In genomic region chr10:77008109-77008561, GRCm38 (mm10) we compare ENCODE assay signal across 8 mouse cellular contexts. TPM values are rescaled to one million over a fixed set of nuclear protein-coding genes. Genes with fewer than 3 reads are reported as not detected.
DNase-seq lines count a peak whose midpoint lies in the region; ATAC-seq and TF ChIP-seq lines count a peak whose summit lies in the region.

No protein-coding gene starts in this region.

- H3K4me3 ChIP-seq in E14TG2a.4 (replicated peaks; ENCODE audit: low read length) = peak overlapping the region; percentile 61
- no peak overlapping the region for H3K4me3 ChIP-seq in embryonic facial prominence, embryonic 10.5 days
- no peak overlapping the region for H3K4me3 ChIP-seq in intestine, postnatal 0 days (ENCODE audit: low read depth, low read length)
- H3K4me3 ChIP-seq in limb, embryonic 13.5 days = no peak overlapping the region
- no peak overlapping the region for H3K4me3 ChIP-seq in heart, embryonic 11.5 days (ENCODE audit: low read depth, low read length)

- H3K27ac ChIP-seq in embryonic facial prominence, embryonic 10.5 days (replicated peaks) = peak overlapping the region; percentile 80
- H3K27ac ChIP-seq in intestine, postnatal 0 days (ENCODE audit: low read depth, low read length) = no peak overlapping the region
- H3K27ac ChIP-seq in limb, embryonic 13.5 days = peak overlapping the region; percentile 74
- no peak overlapping the region for H3K27ac ChIP-seq in heart, embryonic 11.5 days (ENCODE audit: low read depth, low read length)

- 0 out of 2 replicates have a peak, but pooled peaks have one; percentile 18 for ATAC-seq in intestine, postnatal 0 days
- peak; percentile 57 for ATAC-seq in limb, embryonic 13.5 days (ENCODE audit: low FRiP score, low read depth)
- ATAC-seq in heart, embryonic 11.5 days (replicated peaks; ENCODE audit: insufficient number of reproducible peaks, low FRiP score, low TSS enrichment) = no peak

- H3K9me3 ChIP-seq in E14TG2a.4 (ENCODE audit: low read length) = no peaks in the 10 kb centered on the region
- no peaks in the 10 kb centered on the region for H3K9me3 ChIP-seq in embryonic facial prominence, embryonic 10.5 days
- H3K9me3 ChIP-seq in intestine, postnatal 0 days (ENCODE audit: control insufficient read depth) = no peaks in the 10 kb centered on the region
- no peaks in the 10 kb centered on the region for H3K9me3 ChIP-seq in limb, embryonic 13.5 days
- H3K9me3 ChIP-seq in heart, embryonic 11.5 days (replicated peaks; ENCODE audit: control insufficient read depth, low read length) = no peaks in the 10 kb centered on the region

- no peaks in the 10 kb centered on the region for H3K27me3 ChIP-seq in E14TG2a.4 (ENCODE audit: insufficient read depth, low read length)
- no peaks in the 10 kb centered on the region for H3K27me3 ChIP-seq in embryonic facial prominence, embryonic 10.5 days (replicated peaks; ENCODE audit: low read depth, poor library complexity, severe bottlenecking)
- no peaks in the 10 kb centered on the region for H3K27me3 ChIP-seq in intestine, postnatal 0 days (replicated peaks; ENCODE audit: control insufficient read depth, insufficient read depth, low read length)
- H3K27me3 ChIP-seq in limb, embryonic 13.5 days = no peaks in the 10 kb centered on the region
- no peaks in the 10 kb centered on the region for H3K27me3 ChIP-seq in heart, embryonic 11.5 days (ENCODE audit: control insufficient read depth, insufficient read depth, low read length)

- DNase-seq in NIH3T3 (ENCODE audit: low read depth) = peak; percentile 72
- peak; percentile 47 for DNase-seq in embryonic facial prominence, embryonic 10.5 days (ENCODE audit: low spot score)
- peak; percentile 38 for DNase-seq in right cerebral cortex, postnatal 4 days
- no peak for DNase-seq in natural killer cell, adult 2 months (ENCODE audit: low spot score in 2 of 2)

- no peak overlapping the region for H3K9ac ChIP-seq in intestine, postnatal 0 days (ENCODE audit: low read depth, low read length)
- 0 out of 2 replicates have a peak overlapping the region, but pooled peaks have one; percentile 39 for H3K9ac ChIP-seq in limb, embryonic 13.5 days
- H3K9ac ChIP-seq in heart, embryonic 11.5 days (ENCODE audit: low read depth, low read length) = no peak overlapping the region

- 0 out of 2 replicates have a peak overlapping the region, but pooled peaks have one; percentile 10 for H3K4me2 ChIP-seq in intestine, postnatal 0 days (replicated peaks; ENCODE audit: low read depth)
- H3K4me2 ChIP-seq in limb, embryonic 13.5 days (replicated peaks) = peak overlapping the region; percentile 23; the same call in 1 of the 2 replicates
- no peak overlapping the region for H3K4me2 ChIP-seq in heart, embryonic 11.5 days

- H3K36me3 ChIP-seq in E14TG2a.4 (ENCODE audit: insufficient read depth, low read length) = no peaks in the 10 kb centered on the region
- H3K36me3 ChIP-seq in embryonic facial prominence, embryonic 10.5 days (replicated peaks) = no peaks in the 10 kb centered on the region
- H3K36me3 ChIP-seq in intestine, postnatal 0 days (ENCODE audit: control insufficient read depth, insufficient read depth) = no peaks in the 10 kb centered on the region
- H3K36me3 ChIP-seq in limb, embryonic 13.5 days = no peaks in the 10 kb centered on the region
- no peaks in the 10 kb centered on the region for H3K36me3 ChIP-seq in heart, embryonic 11.5 days (ENCODE audit: control insufficient read depth, insufficient read depth, low read length)

- WGBS in embryonic facial prominence, embryonic 10.5 days = 20% methylated on average over 9 of the region's 9 CpGs
- WGBS in intestine, postnatal 0 days = 48% methylated on average over 9 of the region's 9 CpGs
- 12% methylated on average over 9 of the region's 9 CpGs for WGBS in limb, embryonic 13.5 days
- WGBS in heart, embryonic 11.5 days (ENCODE audit: insufficient replicate concordance) = 21% methylated on average over 9 of the region's 9 CpGs

- TF ChIP-seq CTCF in E14TG2a.4 (conservative IDR thresholded peaks at IDR 0.05; ENCODE audit: low read length) = no peak
- TF ChIP-seq CTCF in intestine, postnatal 0 days (IDR thresholded peaks at IDR 0.05; ENCODE audit: low read depth) = no peak

- peaks cover 39% of the 10 kb centered on the region for H3K4me1 ChIP-seq in E14TG2a.4 (replicated peaks; ENCODE audit: low read depth, low read length)
- peaks cover 35% of the 10 kb centered on the region for H3K4me1 ChIP-seq in embryonic facial prominence, embryonic 10.5 days
- H3K4me1 ChIP-seq in intestine, postnatal 0 days (replicated peaks; ENCODE audit: control insufficient read depth, insufficient read depth, low read length) = peaks cover 4% of the 10 kb centered on the region; the same call in 1 of the 2 replicates
- H3K4me1 ChIP-seq in limb, embryonic 13.5 days = peaks cover 25% of the 10 kb centered on the region
- peaks cover 7% of the 10 kb centered on the region; the same call in 1 of the 2 replicates for H3K4me1 ChIP-seq in heart, embryonic 11.5 days (ENCODE audit: control insufficient read depth, insufficient read depth, low read length)

RNA-seq across cellular contexts. Expression of gene Slc19a1, which starts 23.9 kb away (rescaled TPM):
- polyA plus RNA-seq in embryonic facial prominence, embryonic 10.5 days (2016; fragmentation: Nextera tagmentation; extraction: Ambion mirVana) = 37.4 and 38.2 TPM in 2 replicates
- 60.0 and 61.9 TPM in 2 replicates for polyA plus RNA-seq in intestine, postnatal 0 days (2015; fragmentation: Nextera tagmentation; extraction: Ambion mirVana)
- 30.0 and 30.1 TPM in 2 replicates for polyA plus RNA-seq in limb, embryonic 13.5 days (2015; fragmentation: Nextera tagmentation; extraction: Ambion mirVana)
- polyA plus RNA-seq in heart, embryonic 11.5 days (2014; fragmentation: Nextera tagmentation; extraction: Ambion mirVana) = 15.3 and 15.8 TPM in 2 replicates

RNA-seq across cellular contexts. Expression of gene Pcbp3, which starts 46.4 kb away (rescaled TPM):
- 57.7 and 66.2 TPM in 2 replicates for polyA plus RNA-seq in embryonic facial prominence, embryonic 10.5 days (2016; fragmentation: Nextera tagmentation; extraction: Ambion mirVana)
- polyA plus RNA-seq in intestine, postnatal 0 days (2015; fragmentation: Nextera tagmentation; extraction: Ambion mirVana) = 18.1 and 18.8 TPM in 2 replicates
- polyA plus RNA-seq in limb, embryonic 13.5 days (2015; fragmentation: Nextera tagmentation; extraction: Ambion mirVana) = 31.2 and 31.6 TPM in 2 replicates
- 6.6 and 6.9 TPM in 2 replicates for polyA plus RNA-seq in heart, embryonic 11.5 days (2014; fragmentation: Nextera tagmentation; extraction: Ambion mirVana)

Comparison
In these comparisons a context has a peak if more than half of its experiments do, and no peak if none do; other contexts are left out.
1. DNase-seq: peak in NIH3T3 (single experiment), embryonic facial prominence, embryonic 10.5 days (single experiment) and right cerebral cortex, postnatal 4 days (single experiment); none in natural killer cell, adult 2 months (0 of 2).
2. H3K27ac ChIP-seq: peak in embryonic facial prominence, embryonic 10.5 days (single experiment) and limb, embryonic 13.5 days (single experiment); none in intestine, postnatal 0 days (single experiment) and heart, embryonic 11.5 days (single experiment).